Mouse (Mus musculus) CH12.LX (cell line): ENCODE measurements around the gene Dennd2c. TPM values are rescaled to one million over a fixed set of nuclear protein-coding genes. Genes with fewer than 3 reads are reported as not detected.
"Not testable (repeated sequence)": the region's sequence is repeated elsewhere in the genome, so short reads cannot be mapped to it uniquely, and the experiment has no call there.

Source experiments
- DNase-seq: peaks from one replicate; pipeline ENCODE4 v3.0.0-alpha.2; 2013; ENCODE audit errors: extremely low read depth
- H3K27ac ChIP-seq: 2 replicates; pipeline ENCODE4 v1.5.1; 2012; ENCODE audit warnings: low read depth, mild to moderate bottlenecking, control low read depth, moderate library complexity; ENCODE audit not compliant: insufficient read depth
- H3K27me3 ChIP-seq: replicated peaks from 2 replicates; pipeline ENCODE3; 2012; ENCODE audit warnings: inconsistent platforms
- H3K36me3 ChIP-seq, 2 experiments: replicated peaks in 1 of 2; 2 replicates each; pipeline versions ENCODE3 to v1.6.1; 2012; ENCODE audit warnings: inconsistent platforms in 1 of 2, low read length in 1 of 2, mild to moderate bottlenecking in 1 of 2, mixed read lengths in 1 of 2, moderate library complexity in 1 of 2; ENCODE audit not compliant: control insufficient read depth in 1 of 2, insufficient read depth in 1 of 2
- H3K4me1 ChIP-seq, 2 experiments: 2 replicates each; pipeline ENCODE4 v1.6.1; 2012; ENCODE audit warnings: inconsistent platforms in 1 of 2, moderate library complexity in 1 of 2; ENCODE audit not compliant: insufficient read depth in 2 of 2, control insufficient read depth in 1 of 2
- H3K4me2 ChIP-seq: 2 replicates; pipeline ENCODE4 v1.6.1; 2012; ENCODE audit warnings: low read depth, mild to moderate bottlenecking, control low read depth; ENCODE audit not compliant: poor library complexity, insufficient read depth, severe bottlenecking
- H3K4me3 ChIP-seq, 3 experiments: fragments of 150-350 bp in 1 of 3; sonication (generic) in 1 of 3; replicated peaks in 1 of 3; 2 replicates each; pipeline versions ENCODE3 to v1.5.1; 2011 to 2012; ENCODE audit warnings: low read depth in 2 of 3, low read length in 2 of 3, mild to moderate bottlenecking in 2 of 3, moderate library complexity in 2 of 3, control low read depth in 1 of 3, improper control_type of control experiment in 1 of 3, inconsistent platforms in 1 of 3, mixed read lengths in 1 of 3; ENCODE audit not compliant: poor library complexity in 1 of 3
- H3K79me2 ChIP-seq: replicated peaks from 2 replicates; pipeline ENCODE4 v1.6.1; 2012; ENCODE audit warnings: mild to moderate bottlenecking, moderate library complexity; ENCODE audit not compliant: control insufficient read depth, poor library complexity, insufficient read depth, severe bottlenecking; ENCODE audit errors: extremely low read depth
- H3K9ac ChIP-seq: 2 replicates; pipeline ENCODE4 v1.6.1; 2012; ENCODE audit warnings: low read depth, mild to moderate bottlenecking, control low read depth, moderate library complexity; ENCODE audit not compliant: insufficient read depth
- H3K9me3 ChIP-seq: replicated peaks from 2 replicates; pipeline ENCODE3; 2012; ENCODE audit warnings: low read length, inconsistent platforms, mixed read lengths
- CHD1 ChIP-seq: IDR thresholded peaks from 2 replicates; pipeline ENCODE4 v1.6.1; 2012; ENCODE audit warnings: low read depth, low read length, improper control_type of control experiment, inconsistent platforms
- IRF4 ChIP-seq: IDR thresholded peaks from 2 replicates; pipeline ENCODE4 v1.6.1; 2014; ENCODE audit warnings: low read depth, mild to moderate bottlenecking, inconsistent platforms, low read length, improper control_type of control experiment
- JUN ChIP-seq: IDR thresholded peaks from 2 replicates; pipeline ENCODE4 v1.6.1; 2011; ENCODE audit warnings: low read depth, mild to moderate bottlenecking, low read length, improper control_type of control experiment, moderate library complexity; ENCODE audit not compliant: insufficient read depth
- MAFK ChIP-seq: IDR thresholded peaks from 2 replicates; pipeline ENCODE4 v1.6.1; 2011; ENCODE audit warnings: low read length, improper control_type of control experiment; ENCODE audit not compliant: insufficient replicate concordance
- MAZ ChIP-seq: IDR thresholded peaks from 2 replicates; pipeline ENCODE4 v1.6.1; 2012; ENCODE audit warnings: low read depth, mild to moderate bottlenecking, inconsistent platforms, low read length, improper control_type of control experiment, moderate library complexity
- NELFE ChIP-seq: IDR thresholded peaks from 2 replicates; pipeline ENCODE4 v1.6.1; 2011; ENCODE audit warnings: low read depth, low read length, improper control_type of control experiment
- PAX5 ChIP-seq: IDR thresholded peaks from 2 replicates; pipeline ENCODE4 v1.6.1; 2012; ENCODE audit warnings: low read length, inconsistent platforms, mixed read lengths
- TBP ChIP-seq: conservative IDR thresholded peaks from 2 replicates; pipeline ENCODE4 v1.6.1; 2011; ENCODE audit warnings: low read depth, low read length, improper control_type of control experiment
- TCF12 ChIP-seq: IDR thresholded peaks from 2 replicates; pipeline ENCODE4 v1.6.1; 2014; ENCODE audit warnings: low read depth, mild to moderate bottlenecking, inconsistent platforms, low read length, improper control_type of control experiment
- ZKSCAN1 ChIP-seq: IDR thresholded peaks from 2 replicates; pipeline ENCODE4 v1.6.1; 2012; ENCODE audit warnings: low read depth, inconsistent platforms, low read length, improper control_type of control experiment, borderline replicate concordance
- ZNF384 ChIP-seq: IDR thresholded peaks from 2 replicates; pipeline ENCODE4 v1.6.1; 2012; ENCODE audit warnings: low read depth, low read length, improper control_type of control experiment, inconsistent platforms
- dilution Hi-C: fragments of 300-500 bp; cut with MboI; formaldehyde crosslinking; loops from 2 replicates; pipeline ENCODE4 v1.14.3; 2020; ENCODE audit warnings: low sequenced_read_pairs; ENCODE audit not compliant: extremely low pct_unique_long_range_greater_than_20kb, extremely low pct_ligation_motif_present
- in situ Hi-C: fragments of 300-500 bp; cut with MboI; formaldehyde crosslinking; loops from 3 replicates; pipeline ENCODE4 v1.14.3; 2019; ENCODE audit warnings: low sequenced_read_pairs, low pct_ligation_motif_present, low pct_unique_long_range_greater_than_20kb, mixed read lengths
- polyA plus RNA-seq: library from polyadenylated mRNA; unstranded; fragments of >175 nt; gene quantifications from 2 replicates; pipeline ENCODE4 v1.2.1, GENCODE M21; 2012; ENCODE audit warnings: low read depth; ENCODE audit not compliant: insufficient read length
- total RNA-seq, 2 experiments: library from RNA; depleted of rRNA; stranded (reverse); fragments of 300-350 nt in 1 of 2; fragments of >200 nt in 1 of 2; gene quantifications; 2 replicates each; pipeline ENCODE4 v1.2.3; 2012 to 2014

Dennd2c gene
- total and polyA plus RNA-seq, 3 experiments, result 0.13 to 0.27 (median 0.19) TPM

DNA sequence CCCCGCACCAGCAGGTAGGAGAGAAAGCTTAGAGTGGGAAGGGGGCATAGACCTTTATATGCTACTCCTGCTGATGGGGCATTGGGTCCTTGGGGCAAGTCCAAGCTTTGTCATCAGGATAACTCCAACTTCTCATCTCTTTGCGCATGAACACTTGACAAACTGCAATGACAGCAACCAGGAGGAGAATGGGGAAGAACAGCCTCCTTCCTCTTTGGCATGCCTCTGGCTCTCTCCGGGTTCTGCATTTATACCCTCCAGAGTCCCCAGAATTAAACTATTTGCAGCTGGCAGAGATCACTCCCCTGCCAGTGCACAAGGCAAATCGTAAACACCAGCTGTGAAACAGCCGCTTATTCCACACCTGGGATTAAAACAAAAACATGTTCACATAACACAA lies 111.1 kb downstream of the Dennd2c start:
- no peaks in the 10 kb centered on the region for H3K27me3 ChIP-seq
- H3K4me1 ChIP-seq, result no peaks in the 10 kb centered on the region
- dilution Hi-C loops, result no loop called here
- no peak for DNase-seq
- no peak overlapping the region for H3K27ac ChIP-seq
- no peak for TF ChIP-seq NELFE
- TF ChIP-seq TBP, result no peak
- no peak for TF ChIP-seq ZNF384
- TF ChIP-seq ZKSCAN1, result no peak
- TF ChIP-seq PAX5, result no peak
- TF ChIP-seq MAZ, result no peak
- TF ChIP-seq JUN, result no peak
- TF ChIP-seq, all 38 proteins: peak for 0
- in situ Hi-C loops, result loop anchor here (25.0 kb wide), 1 partner anchor 149 kb away; no protein-coding TSS in a partner anchor
- Histone ChIP-seq H3K79me2 (no peaks in the 10 kb centered on the region), H3K36me3 (no peaks in the 10 kb centered on the region), H3K9ac (no peak overlapping the region), H3K4me2 (no peak overlapping the region), H3K9me3 (peaks cover 1% of the 10 kb centered on the region), H3K4me3 (no peak overlapping the region)

DNA sequence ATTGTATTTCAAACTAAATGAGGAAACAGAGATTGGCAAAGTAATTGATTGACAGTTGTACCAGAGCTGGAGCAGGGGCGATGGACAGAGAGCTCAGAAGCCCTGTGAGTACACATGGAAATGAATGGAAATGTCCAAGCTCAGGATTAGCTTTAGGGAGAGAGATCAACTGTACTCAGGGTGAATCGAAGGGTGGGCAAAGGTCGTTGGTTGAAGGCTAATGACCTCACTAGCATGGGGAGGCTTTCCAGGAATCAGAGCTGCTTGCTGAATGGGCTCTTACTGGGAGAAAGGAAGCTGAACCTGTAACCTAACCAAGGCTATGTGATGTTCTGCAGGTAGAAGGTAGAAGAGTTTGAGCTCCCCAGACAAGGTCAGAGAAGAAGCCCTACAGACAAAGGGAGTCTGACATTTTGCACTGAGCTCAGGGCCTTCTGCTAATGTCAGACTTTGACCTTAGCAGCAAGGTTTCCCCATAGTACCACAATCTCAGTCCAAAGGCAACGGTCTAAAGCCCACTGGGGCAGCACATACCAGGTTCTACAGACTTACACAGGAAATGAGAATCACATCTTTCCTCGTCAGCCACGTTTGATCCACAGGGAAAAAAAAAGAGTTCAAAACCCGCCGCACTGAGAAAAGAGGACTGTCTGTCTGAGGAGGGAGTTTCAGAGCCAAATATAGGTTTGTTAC lies 112.3 kb downstream of the Dennd2c start:
- Histone ChIP-seq H3K9ac (no peak overlapping the region), H3K79me2 (no peaks in the 10 kb centered on the region), H3K4me3 (no peak overlapping the region), H3K27ac (no peak overlapping the region), H3K36me3 (no peaks in the 10 kb centered on the region), H3K4me1 (no peaks in the 10 kb centered on the region), H3K4me2 (no peak overlapping the region), H3K9me3 (peaks cover 1% of the 10 kb centered on the region), H3K27me3 (no peaks in the 10 kb centered on the region)
- TF ChIP-seq MAFK, result no peak
- no peak for TF ChIP-seq IRF4
- no peak for TF ChIP-seq CHD1
- no peak for TF ChIP-seq MAZ
- no peak for TF ChIP-seq TCF12
- no peak for TF ChIP-seq ZKSCAN1
- no peak for TF ChIP-seq TBP
- in situ Hi-C loops (loop anchor here (25.0 kb wide), 1 partner anchor 148 kb away; no protein-coding TSS in a partner anchor), dilution Hi-C loops (no loop called here)
- DNase-seq, result no peak

DNA sequence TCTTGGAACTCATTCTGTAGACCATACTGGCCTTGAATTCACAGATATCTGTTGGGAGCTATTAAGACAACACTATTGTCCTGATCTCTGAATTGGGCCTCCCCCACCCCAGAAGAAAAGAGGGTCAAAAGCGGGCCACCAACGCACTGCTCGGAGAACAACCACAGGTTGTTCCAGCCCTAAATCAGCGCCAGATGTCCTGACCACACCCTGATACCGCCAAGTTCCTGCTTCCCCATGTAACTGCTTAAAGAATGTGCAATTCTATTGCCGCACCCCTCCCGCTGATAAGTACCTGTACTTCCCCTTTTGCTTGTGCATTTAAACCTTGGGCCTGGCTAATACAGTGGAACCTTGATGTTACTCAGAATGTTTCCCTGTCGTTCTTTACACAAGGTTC lies 113.0 kb downstream of the Dennd2c start:
- H3K4me1 ChIP-seq, H3K27ac ChIP-seq, H3K9me3 ChIP-seq, dilution Hi-C loops, DNase-seq, H3K4me3 ChIP-seq, H3K79me2 ChIP-seq, H3K9ac ChIP-seq, H3K36me3 ChIP-seq, H3K4me2 ChIP-seq, H3K27me3 ChIP-seq: not testable (repeated sequence)
- in situ Hi-C loops, result loop anchor here (25.0 kb wide), 1 partner anchor 147 kb away; no protein-coding TSS in a partner anchor

Other genes with a start within 250 kb of the Dennd2c start
- not detected in 2 replicates for gene Sycp1, start 166.5 kb upstream of the Dennd2c start, total RNA-seq (2012; rRNA removed)
- not detected in 2 replicates for gene Sycp1, start 166.5 kb upstream of the Dennd2c start, total RNA-seq (2014; rRNA removed)
- not detected in 2 replicates for gene Sycp1, start 166.5 kb upstream of the Dennd2c start, polyA plus RNA-seq
- not detected in 2 replicates for gene Nr1h5, start 138.5 kb upstream of the Dennd2c start, total RNA-seq (2012; rRNA removed)
- 0.08 TPM in 1 of 2 replicates, not detected in the other for gene Nr1h5, start 138.5 kb upstream of the Dennd2c start, total RNA-seq (2014; rRNA removed)
- gene Nr1h5, start 138.5 kb upstream of the Dennd2c start, polyA plus RNA-seq, result 0.13 TPM in 1 of 2 replicates, not detected in the other
- 15.3 and 20.9 TPM in 2 replicates for gene Sike1, start 106.9 kb upstream of the Dennd2c start, total RNA-seq (2012; rRNA removed)
- gene Sike1, start 106.9 kb upstream of the Dennd2c start, total RNA-seq (2014; rRNA removed), result 28.2 and 39.2 TPM in 2 replicates
- 31.6 and 38.4 TPM in 2 replicates for gene Sike1, start 106.9 kb upstream of the Dennd2c start, polyA plus RNA-seq
- 196 and 213 TPM in 2 replicates for gene Csde1, start 82.2 kb upstream of the Dennd2c start, total RNA-seq (2012; rRNA removed)
- 249 and 280 TPM in 2 replicates for gene Csde1, start 82.2 kb upstream of the Dennd2c start, total RNA-seq (2014; rRNA removed)
- 194 and 210 TPM in 2 replicates for gene Csde1, start 82.2 kb upstream of the Dennd2c start, polyA plus RNA-seq
- 49.7 and 52.5 TPM in 2 replicates for gene Nras, start 44.3 kb upstream of the Dennd2c start, total RNA-seq (2012; rRNA removed)
- 47.7 and 48.2 TPM in 2 replicates for gene Nras, start 44.3 kb upstream of the Dennd2c start, total RNA-seq (2014; rRNA removed)
- 69.1 and 79.3 TPM in 2 replicates for gene Nras, start 44.3 kb upstream of the Dennd2c start, polyA plus RNA-seq
- gene Ampd1, start 28.6 kb upstream of the Dennd2c start, total RNA-seq (2012; rRNA removed), result not detected in 2 replicates
- not detected in 2 replicates for gene Ampd1, start 28.6 kb upstream of the Dennd2c start, total RNA-seq (2014; rRNA removed)
- gene Ampd1, start 28.6 kb upstream of the Dennd2c start, polyA plus RNA-seq, result 0.19 and 0.38 TPM in 2 replicates
- gene Bcas2, start 69.1 kb downstream of the Dennd2c start, total RNA-seq (2012; rRNA removed), result 65.3 and 77.6 TPM in 2 replicates
- 126 and 138 TPM in 2 replicates for gene Bcas2, start 69.1 kb downstream of the Dennd2c start, total RNA-seq (2014; rRNA removed)
- gene Bcas2, start 69.1 kb downstream of the Dennd2c start, polyA plus RNA-seq, result 111 and 130 TPM in 2 replicates
- 11.7 and 13.5 TPM in 2 replicates for gene Trim33, start 176.7 kb downstream of the Dennd2c start, total RNA-seq (2012; rRNA removed)
- gene Trim33, start 176.7 kb downstream of the Dennd2c start, total RNA-seq (2014; rRNA removed), result 28.0 and 28.1 TPM in 2 replicates
- gene Trim33, start 176.7 kb downstream of the Dennd2c start, polyA plus RNA-seq, result 29.3 and 30.5 TPM in 2 replicates